Mouse (Mus musculus) G1E (cell line): ENCODE data around the gene Smdt1. TPM values are rescaled to one million over a fixed set of nuclear protein-coding genes. Genes with fewer than 3 reads are reported as not detected.

Source experiments
- ATAC-seq: 2 replicates; pipeline ENCODE4 v1.8.0; 2016; ENCODE audit warnings: mild to moderate bottlenecking; ENCODE audit not compliant: insufficient number of reproducible peaks, poor library complexity, low FRiP score, severe bottlenecking; ENCODE audit errors: extremely low read depth
- DNase-seq: peaks from one replicate; pipeline ENCODE4 v3.0.0; 2012; ENCODE audit warnings: low spot score
- H3K27me3 ChIP-seq: 2 replicates; pipeline ENCODE4 v1.6.1; 2012; ENCODE audit warnings: mild to moderate bottlenecking, low read length, inconsistent platforms; ENCODE audit not compliant: insufficient read depth
- H3K36me3 ChIP-seq: replicated peaks from 2 replicates; pipeline ENCODE3; 2012; ENCODE audit warnings: mild to moderate bottlenecking, inconsistent platforms
- H3K4me1 ChIP-seq: 2 replicates; pipeline ENCODE4 v1.6.1; 2012; ENCODE audit warnings: low read depth, low read length, inconsistent platforms, mixed read lengths; ENCODE audit not compliant: insufficient read depth
- H3K4me3 ChIP-seq: 2 replicates; pipeline ENCODE4 v1.5.1; 2012; ENCODE audit warnings: low read depth, mild to moderate bottlenecking, inconsistent platforms, low read length, moderate library complexity, mixed read lengths
- H3K9me3 ChIP-seq: replicated peaks from 2 replicates; pipeline ENCODE4 v1.6.1; 2012; ENCODE audit warnings: inconsistent platforms
- CTCF ChIP-seq: IDR thresholded peaks from 2 replicates; pipeline ENCODE4 v1.5.1; 2012; ENCODE audit warnings: low read depth, low read length, inconsistent platforms, mixed read lengths
- GATA1 ChIP-seq: IDR thresholded peaks from 2 replicates; pipeline ENCODE4 v1.6.1; 2012; ENCODE audit warnings: borderline replicate concordance, low read length, inconsistent platforms, mixed read lengths
- GATA2 ChIP-seq: IDR thresholded peaks from 2 replicates; pipeline ENCODE4 v1.6.1; 2012; ENCODE audit warnings: low read depth, low read length, inconsistent platforms, borderline replicate concordance
- POLR2AphosphoS5 ChIP-seq: IDR thresholded peaks from 2 replicates; pipeline ENCODE4 v1.6.1; 2012; ENCODE audit warnings: low read depth, low read length, inconsistent platforms; ENCODE audit not compliant: insufficient replicate concordance
- TAL1 ChIP-seq: conservative IDR thresholded peaks from 2 replicates; pipeline ENCODE4 v1.6.1; 2012; ENCODE audit warnings: low read depth, low read length, inconsistent platforms, mixed read lengths
- polyA plus RNA-seq: library from polyadenylated mRNA; stranded (reverse); fragments of >175 nt; gene quantifications from 2 replicates; pipeline ENCODE4 v1.2.3, GENCODE M21; 2012
- total RNA-seq, 2 experiments: library from RNA; stranded (forward) in 1 of 2; stranded (reverse) in 1 of 2; fragments of 200-1000 nt in 1 of 2; fragments of >200 nt in 1 of 2; fragmentation: Nextera tagmentation in 1 of 2; gene quantifications; 2 replicates each; pipeline ENCODE4 v1.2.3; 2014 to 2017

Gene Smdt1
- total and polyA plus RNA-seq, 3 experiments: 115 to 137 (median 118) TPM

GRCm38 (mm10) chr15:82307107-82307506 lies 31.7 kb upstream of the Smdt1 start:
- DNase-seq (no peak), ATAC-seq (no peak)
- Histone ChIP-seq H3K4me3 (no peak overlapping the region), H3K4me1 (no peaks in the 10 kb centered on the region), H3K27me3 (peaks cover 38% of the 10 kb centered on the region), H3K36me3 (no peaks in the 10 kb centered on the region), H3K9me3 (no peaks in the 10 kb centered on the region)
- TF ChIP-seq TAL1 (no peak), GATA1 (no peak), CTCF (no peak), POLR2AphosphoS5 (no peak), GATA2 (no peak)

- TF ChIP-seq GATA1 (no peak), TAL1 (no peak), GATA2 (no peak), CTCF (no peak), POLR2AphosphoS5 (no peak)
- Histone ChIP-seq H3K4me3 (no peak overlapping the region), H3K36me3 (no peaks in the 10 kb centered on the region), H3K9me3 (no peaks in the 10 kb centered on the region), H3K27me3 (peaks cover 41% of the 10 kb centered on the region), H3K4me1 (no peaks in the 10 kb centered on the region)
- DNase-seq (no peak), ATAC-seq (no peak)
These were observed 30.3 kb upstream of the Smdt1 start for GRCm38 (mm10) chr15:82308416-82308815.

- TF ChIP-seq GATA1 (no peak), GATA2 (no peak), CTCF (no peak), TAL1 (no peak), POLR2AphosphoS5 (no peak)
- H3K27me3 ChIP-seq: peaks cover 29% of the 10 kb centered on the region
- ATAC-seq: no peak
- H3K36me3 ChIP-seq: no peaks in the 10 kb centered on the region
- peaks cover 6% of the 10 kb centered on the region for H3K4me1 ChIP-seq
- no peak for DNase-seq
- no peak overlapping the region for H3K4me3 ChIP-seq
- H3K9me3 ChIP-seq: peaks cover 3% of the 10 kb centered on the region; the same call in 1 of the 2 replicates
These were observed 20.9 kb upstream of the Smdt1 start for GRCm38 (mm10) chr15:82317839-82318238.

- ATAC-seq (no peak), DNase-seq (no peak)
- TF ChIP-seq GATA1 (no peak), GATA2 (no peak), TAL1 (no peak), POLR2AphosphoS5 (no peak), CTCF (no peak)
- H3K9me3 ChIP-seq: peaks cover 3% of the 10 kb centered on the region; the same call in 1 of the 2 replicates
- H3K27me3 ChIP-seq: peaks cover 30% of the 10 kb centered on the region
- peaks cover 12% of the 10 kb centered on the region for H3K4me1 ChIP-seq
- H3K4me3 ChIP-seq: no peak overlapping the region
- H3K36me3 ChIP-seq: no peaks in the 10 kb centered on the region
These were observed 19.1 kb upstream of the Smdt1 start for GRCm38 (mm10) chr15:82319613-82320012.

- H3K36me3 ChIP-seq: no peaks in the 10 kb centered on the region
- DNase-seq: no peak
- H3K27me3 ChIP-seq: peaks cover 16% of the 10 kb centered on the region
- no peak for ATAC-seq
- peaks cover 15% of the 10 kb centered on the region for H3K4me1 ChIP-seq
- TF ChIP-seq CTCF (no peak), TAL1 (no peak), GATA2 (no peak), GATA1 (no peak), POLR2AphosphoS5 (no peak)
- no peak overlapping the region for H3K4me3 ChIP-seq
- H3K9me3 ChIP-seq: peaks cover 3% of the 10 kb centered on the region; the same call in 1 of the 2 replicates
These were observed 16.6 kb upstream of the Smdt1 start for GRCm38 (mm10) chr15:82322195-82322594.

- Histone ChIP-seq H3K4me1 (peaks cover 16% of the 10 kb centered on the region; the same call in 1 of the 2 replicates), H3K36me3 (peaks cover 21% of the 10 kb centered on the region), H3K4me3 (no peak overlapping the region), H3K27me3 (peaks cover 16% of the 10 kb centered on the region), H3K9me3 (peaks cover 3% of the 10 kb centered on the region; the same call in 1 of the 2 replicates)
- TF ChIP-seq GATA2: no peak
- TF ChIP-seq POLR2AphosphoS5: no peak
- TF ChIP-seq GATA1: no peak
- no peak for TF ChIP-seq TAL1
- ATAC-seq: no peak
- DNase-seq: no peak
These were observed 13.4 kb upstream of the Smdt1 start for GRCm38 (mm10) chr15:82325382-82325781.

GRCm38 (mm10) chr15:82335194-82335593 lies 3.6 kb upstream of the Smdt1 start:
- H3K4me3 ChIP-seq: no peak overlapping the region
- no peak for ATAC-seq
- peaks cover 78% of the 10 kb centered on the region for H3K4me1 ChIP-seq
- peaks cover 74% of the 10 kb centered on the region for H3K36me3 ChIP-seq
- TF ChIP-seq GATA2 (no peak), CTCF (no peak), TAL1 (no peak), POLR2AphosphoS5 (no peak), GATA1 (no peak)
- no peaks in the 10 kb centered on the region for H3K27me3 ChIP-seq
- H3K9me3 ChIP-seq: no peaks in the 10 kb centered on the region
- no peak for DNase-seq
